Mouse (Mus musculus) midbrain, embryonic 14.5 days (tissue): ENCODE measurements around the gene Mybpc3. TPM values are rescaled to one million over a fixed set of nuclear protein-coding genes. Genes with fewer than 3 reads are reported as not detected.

Experiments used
- ATAC-seq: fragments of 200-750 bp; cut with Nextera tagmentation; 2 replicates; pipeline ENCODE4 v1.8.0; 2017; ENCODE audit warnings: moderate number of reproducible peaks, moderate library complexity; ENCODE audit not compliant: low FRiP score, low TSS enrichment
- DNase-seq: peaks from one replicate; pipeline ENCODE4 v3.0.0-alpha.2; 2015
- H3K27ac ChIP-seq: fragments of 300-500 bp; sonication (generic); replicated peaks from 2 replicates; pipeline ENCODE4 v1.5.1; 2014; ENCODE audit warnings: mild to moderate bottlenecking, low read depth, low read length, moderate library complexity
- H3K27me3 ChIP-seq: fragments of 300-500 bp; sonication (generic); 2 replicates; pipeline ENCODE4 v1.6.1; 2014; ENCODE audit warnings: low read length, control low read depth, mixed read lengths; ENCODE audit not compliant: control insufficient read depth, insufficient read depth
- H3K36me3 ChIP-seq: fragments of 300-500 bp; sonication (generic); 2 replicates; pipeline ENCODE4 v1.6.1; 2014; ENCODE audit warnings: low read length, control low read depth; ENCODE audit not compliant: control insufficient read depth, insufficient read depth
- H3K4me1 ChIP-seq: fragments of 300-500 bp; sonication (generic); 2 replicates; pipeline ENCODE4 v1.6.1; 2014; ENCODE audit warnings: mild to moderate bottlenecking, antibody characterized with exemption, low read length, control low read depth; ENCODE audit not compliant: control insufficient read depth, insufficient read depth
- H3K4me2 ChIP-seq: fragments of 300-500 bp; sonication (generic); 2 replicates; pipeline ENCODE4 v1.6.1; 2014; ENCODE audit warnings: mild to moderate bottlenecking, low read length, moderate library complexity
- H3K4me3 ChIP-seq: fragments of 300-500 bp; sonication (generic); replicated peaks from 2 replicates; pipeline ENCODE4 v1.5.1; 2014; ENCODE audit warnings: low read depth, low read length
- H3K9ac ChIP-seq: fragments of 300-500 bp; sonication (generic); replicated peaks from 2 replicates; pipeline ENCODE4 v1.6.1; 2014; ENCODE audit warnings: mild to moderate bottlenecking, low read length, moderate library complexity
- H3K9me3 ChIP-seq: fragments of 300-500 bp; sonication (generic); 2 replicates; pipeline ENCODE4 v1.6.1; 2016; ENCODE audit warnings: low read length, control low read depth, mixed read lengths; ENCODE audit not compliant: control insufficient read depth
- WGBS: fragments of 180-500 bp; shearing (Covaris S2); extraction: QIAGEN DNeasy Blood & Tissue Kit; methylation state at CpG from one replicate; pipeline ENCODE4 v1.1.7; 2014; 5-methylcytosine and 5-hydroxymethylcytosine counted together
- polyA plus RNA-seq: library from polyadenylated mRNA; unstranded; fragments of >200 nt; fragmentation: Nextera tagmentation; extraction: Ambion mirVana; gene quantifications from 2 replicates; pipeline ENCODE4 v1.2.1, GENCODE M21; 2014

The Mybpc3 gene
- polyA plus RNA-seq, 1 experiment from 2014 or later: not detected

- 80% methylated on average over 5 of the region's 5 CpGs for WGBS
- H3K4me3 ChIP-seq: no peak overlapping the region
- ATAC-seq (no peak), DNase-seq (no peak)
- no peaks in the 10 kb centered on the region for H3K4me1 ChIP-seq
- H3K4me2 ChIP-seq: no peak overlapping the region
- no peaks in the 10 kb centered on the region for H3K9me3 ChIP-seq
- H3K27ac ChIP-seq: no peak overlapping the region
- H3K36me3 ChIP-seq: peaks cover 82% of the 10 kb centered on the region
- no peak overlapping the region for H3K9ac ChIP-seq
- H3K27me3 ChIP-seq: no peaks in the 10 kb centered on the region
These were observed 21.4 kb downstream of the Mybpc3 start for GRCm38 (mm10) chr2:91139311-91139710.

DNA sequence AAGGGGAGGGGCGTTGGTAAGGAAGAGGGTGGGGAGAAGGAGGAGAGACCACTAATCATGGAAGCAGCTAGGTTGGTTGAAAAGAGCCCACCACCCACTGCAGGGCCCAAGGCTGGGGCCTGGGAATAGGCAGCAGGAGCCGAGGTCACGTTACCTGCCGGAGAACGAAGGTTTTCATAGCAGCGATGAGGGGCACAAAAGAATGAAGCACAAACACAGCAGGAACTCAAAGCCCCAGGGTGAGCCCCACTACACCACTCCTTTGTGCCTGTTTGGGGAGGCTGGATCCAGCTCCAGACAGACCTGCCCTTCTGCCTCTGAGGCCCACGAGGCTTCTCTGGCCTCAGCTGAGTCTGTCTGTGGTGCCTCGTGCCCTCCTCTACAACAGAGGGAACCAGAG lies 21.8 kb downstream of the Mybpc3 start:
- WGBS: 75% methylated on average over 8 of the region's 8 CpGs
- Histone ChIP-seq H3K4me3 (no peak overlapping the region), H3K36me3 (peaks cover 86% of the 10 kb centered on the region), H3K9ac (no peak overlapping the region), H3K27me3 (no peaks in the 10 kb centered on the region), H3K9me3 (no peaks in the 10 kb centered on the region), H3K4me1 (no peaks in the 10 kb centered on the region), H3K27ac (no peak overlapping the region), H3K4me2 (no peak overlapping the region)
- DNase-seq (no peak), ATAC-seq (no peak)

GRCm38 (mm10) chr2:91142920-91143319 lies 25.0 kb downstream of the Mybpc3 start:
- Histone ChIP-seq H3K4me3 (no peak overlapping the region), H3K9ac (no peak overlapping the region), H3K27ac (no peak overlapping the region), H3K27me3 (no peaks in the 10 kb centered on the region), H3K36me3 (peaks cover 99% of the 10 kb centered on the region), H3K4me2 (no peak overlapping the region), H3K4me1 (no peaks in the 10 kb centered on the region), H3K9me3 (no peaks in the 10 kb centered on the region)
- no peak for DNase-seq
- 96% methylated on average over 6 of the region's 6 CpGs for WGBS
- no peak for ATAC-seq

DNA sequence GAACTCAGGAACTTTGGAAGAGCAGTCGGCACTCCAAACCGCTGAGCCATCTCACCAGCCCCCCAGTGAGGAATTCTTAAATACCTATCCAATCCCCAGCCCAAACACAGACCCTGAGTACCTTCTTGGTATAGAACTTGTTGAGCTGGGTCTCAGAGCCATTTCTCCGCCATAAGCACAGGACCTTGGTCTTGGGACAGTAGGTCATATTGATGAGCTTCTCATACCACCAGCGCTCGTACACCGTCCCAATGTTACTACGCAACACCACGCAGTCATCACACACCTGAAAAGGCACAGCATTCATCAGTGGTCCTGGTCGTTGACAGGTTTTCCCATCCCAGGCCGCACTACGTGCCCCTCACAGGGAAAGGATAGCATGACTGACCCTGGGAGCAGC lies 25.5 kb downstream of the Mybpc3 start:
- peaks cover 95% of the 10 kb centered on the region for H3K36me3 ChIP-seq
- 98% methylated on average over 11 of the region's 11 CpGs for WGBS

DNA sequence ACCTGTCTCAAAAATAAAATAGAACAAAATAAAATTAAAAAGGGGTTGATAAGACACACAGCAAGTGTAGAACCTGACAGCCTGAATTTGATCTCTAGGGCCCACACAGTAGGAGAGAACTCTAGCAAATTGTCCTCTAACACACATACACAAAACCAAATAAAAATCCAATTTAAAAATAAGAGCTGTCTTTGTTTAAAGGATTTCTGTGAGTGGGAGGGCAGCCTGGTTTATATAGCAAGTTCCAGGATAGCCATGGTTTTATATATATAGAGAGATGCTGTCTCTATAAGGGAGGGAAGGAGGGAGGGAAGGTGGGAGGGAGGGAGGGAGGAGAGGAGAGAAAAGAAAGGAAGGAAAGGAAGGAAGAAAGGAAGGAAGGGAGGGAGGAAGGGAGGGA lies 30.2 kb downstream of the Mybpc3 start:
- Histone ChIP-seq H3K4me1 (no peaks in the 10 kb centered on the region), H3K4me2 (no peak overlapping the region), H3K9me3 (no peaks in the 10 kb centered on the region), H3K27ac (no peak overlapping the region), H3K9ac (no peak overlapping the region), H3K27me3 (no peaks in the 10 kb centered on the region), H3K4me3 (no peak overlapping the region), H3K36me3 (peaks cover 89% of the 10 kb centered on the region)
- ATAC-seq: no peak
- no peak for DNase-seq

More for the DNA sequence above, 25.5 kb downstream of the Mybpc3 start:
- Histone ChIP-seq H3K9ac (no peak overlapping the region), H3K4me1 (no peaks in the 10 kb centered on the region), H3K27ac (no peak overlapping the region), H3K4me3 (no peak overlapping the region), H3K9me3 (no peaks in the 10 kb centered on the region), H3K4me2 (no peak overlapping the region), H3K27me3 (no peaks in the 10 kb centered on the region)
- DNase-seq: no peak
- ATAC-seq: no peak

DNA sequence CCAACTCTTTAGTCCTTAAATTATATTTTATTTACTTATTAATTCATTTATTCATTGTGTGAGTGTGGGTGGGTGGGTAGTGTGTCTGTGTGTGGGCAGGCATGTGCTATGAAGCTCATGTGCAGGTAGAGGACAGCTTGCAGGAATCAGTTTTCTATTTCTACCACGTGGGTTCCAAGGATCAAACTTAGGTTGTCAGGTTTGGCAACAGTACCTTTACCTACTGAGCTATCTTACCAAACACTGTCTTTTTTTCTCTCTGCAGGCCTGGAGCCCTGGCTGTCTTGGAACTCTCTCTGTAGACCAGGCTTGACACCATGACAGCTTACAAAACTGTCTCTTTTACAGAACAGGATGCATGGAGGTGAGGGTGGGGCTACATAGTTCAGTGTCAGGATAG lies 33.4 kb downstream of the Mybpc3 start:
- 87% methylated on average over 1 of the region's 1 CpGs for WGBS
- Histone ChIP-seq H3K27me3 (no peaks in the 10 kb centered on the region), H3K9ac (no peak overlapping the region), H3K4me2 (no peak overlapping the region), H3K36me3 (peaks cover 87% of the 10 kb centered on the region), H3K27ac (no peak overlapping the region), H3K9me3 (no peaks in the 10 kb centered on the region), H3K4me3 (no peak overlapping the region), H3K4me1 (no peaks in the 10 kb centered on the region)
- ATAC-seq (no peak), DNase-seq (no peak)

GRCm38 (mm10) chr2:91152885-91153377 lies 35.0 kb downstream of the Mybpc3 start:
- DNase-seq (no peak), ATAC-seq (no peak)
- 88% methylated on average over 3 of the region's 3 CpGs for WGBS
- H3K36me3 ChIP-seq: peaks cover 87% of the 10 kb centered on the region
- no peaks in the 10 kb centered on the region for H3K4me1 ChIP-seq
- H3K4me3 ChIP-seq: no peak overlapping the region
- no peaks in the 10 kb centered on the region for H3K27me3 ChIP-seq
- no peak overlapping the region for H3K4me2 ChIP-seq
- no peak overlapping the region for H3K9ac ChIP-seq
- H3K9me3 ChIP-seq: no peaks in the 10 kb centered on the region
- H3K27ac ChIP-seq: no peak overlapping the region

DNA sequence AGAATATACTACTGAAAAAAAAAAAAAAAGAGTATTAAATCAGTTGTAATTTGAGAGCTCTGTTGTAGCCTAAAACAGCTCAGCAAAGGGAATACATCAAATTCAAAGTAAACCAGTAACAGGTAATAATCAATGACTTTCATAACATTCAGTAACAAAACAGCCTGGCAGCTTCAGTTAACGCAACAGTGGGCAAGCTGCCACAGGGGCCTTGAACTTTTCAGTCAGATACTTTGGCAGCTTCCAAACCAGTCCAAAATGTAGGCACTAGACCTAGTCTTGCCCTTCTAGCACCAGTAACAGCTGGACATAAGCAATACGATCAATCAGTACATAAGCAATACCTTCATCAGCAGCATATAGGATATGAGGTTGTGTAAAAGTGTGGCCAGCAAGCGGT lies 36.1 kb downstream of the Mybpc3 start:
- ATAC-seq (no peak), DNase-seq (no peak)
- H3K4me2 ChIP-seq: no peak overlapping the region
- H3K36me3 ChIP-seq: peaks cover 88% of the 10 kb centered on the region
- H3K4me3 ChIP-seq: no peak overlapping the region
- no peak overlapping the region for H3K27ac ChIP-seq
- H3K27me3 ChIP-seq: no peaks in the 10 kb centered on the region
- no peak overlapping the region for H3K9ac ChIP-seq
- 97% methylated on average over 3 of the region's 3 CpGs for WGBS
- no peaks in the 10 kb centered on the region for H3K9me3 ChIP-seq
- H3K4me1 ChIP-seq: no peaks in the 10 kb centered on the region

DNA sequence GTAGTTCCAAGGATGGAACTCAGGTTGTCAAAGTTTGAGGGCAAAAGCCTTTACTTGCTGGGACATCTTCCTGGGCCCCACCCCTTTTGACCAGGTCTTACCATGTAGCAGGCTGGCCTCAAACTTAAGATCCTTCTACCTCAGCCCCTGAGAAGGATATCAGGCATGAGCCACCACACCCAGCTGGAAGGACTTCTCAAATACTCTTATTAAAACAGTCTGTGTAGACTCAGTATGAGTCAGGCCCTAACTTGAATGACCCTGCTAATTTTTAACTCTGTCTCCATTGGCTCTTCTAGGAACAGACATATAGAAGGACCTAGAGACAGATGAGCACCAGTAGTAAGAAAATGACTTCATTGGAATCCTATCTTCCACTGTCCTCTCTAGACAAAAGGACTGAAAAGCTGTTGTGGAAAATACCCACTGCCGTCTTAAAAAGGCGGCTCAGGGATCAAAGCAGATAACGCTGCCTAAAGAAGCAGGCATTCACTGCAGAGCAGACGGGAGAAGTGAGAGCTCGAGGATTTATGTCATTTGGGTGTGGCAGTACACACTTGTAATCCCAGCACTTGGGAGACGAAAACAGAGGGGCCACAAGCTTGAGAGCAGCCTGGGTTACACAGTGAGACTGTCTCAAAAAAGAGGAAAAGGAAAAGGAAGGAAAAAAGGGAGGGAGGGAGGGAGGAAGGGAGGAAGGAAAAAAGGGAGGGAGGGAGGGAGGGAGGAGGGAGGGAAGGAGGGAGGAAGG lies 39.2 kb downstream of the Mybpc3 start:
- no peak overlapping the region for H3K27ac ChIP-seq
- H3K27me3 ChIP-seq: no peaks in the 10 kb centered on the region
- H3K9ac ChIP-seq: no peak overlapping the region
- H3K36me3 ChIP-seq: peaks cover 92% of the 10 kb centered on the region
- WGBS: 28% methylated on average over 6 of the region's 6 CpGs
- H3K4me1 ChIP-seq: no peaks in the 10 kb centered on the region
- ATAC-seq (no peak), DNase-seq (no peak)
- no peak overlapping the region for H3K4me3 ChIP-seq
- H3K4me2 ChIP-seq: no peak overlapping the region
- no peaks in the 10 kb centered on the region for H3K9me3 ChIP-seq
